ENCODE assay signal across 17 mouse cellular contexts in the genomic region with DNA sequence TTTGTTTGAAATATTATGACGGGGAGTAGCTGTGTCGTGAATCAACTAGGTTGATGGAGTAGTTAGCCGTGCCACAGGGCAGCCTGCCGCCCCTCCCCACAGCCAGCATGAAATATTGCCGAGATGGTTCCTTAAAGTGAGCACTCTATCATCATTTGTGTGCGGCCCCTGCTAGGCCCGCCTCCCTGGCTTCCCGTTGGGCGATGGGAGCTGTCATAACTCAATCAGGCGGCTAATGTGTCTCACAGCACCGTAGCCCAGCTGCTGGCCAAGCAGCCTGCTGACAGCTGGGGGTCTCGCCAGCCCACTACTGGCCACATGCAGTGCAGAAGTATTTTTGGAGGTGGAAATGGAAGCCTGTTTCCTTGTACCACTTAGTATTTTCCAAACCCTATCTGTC.
A peak's percentile ranks its signal among the peaks of the same experiment; 100 is the strongest.
DNase-seq lines count a peak whose midpoint lies in the region; ATAC-seq and TF ChIP-seq lines count a peak whose summit lies in the region.
"Had no signal": no experiment of that assay in that cellular context is flagged by ENCODE, and none has a peak within 500 bp of the region (broad histone marks: within the 10 kb centered on the region; RNA-seq: fewer than 3 reads in every experiment).

No protein-coding gene starts in this region.

- H3K27ac ChIP-seq in midbrain, postnatal 0 days (ENCODE audit: low read depth, low read length): no peak overlapping the region
- no peak overlapping the region for H3K27ac ChIP-seq in midbrain, embryonic 11.5 days (ENCODE audit: low read depth, low read length)
- no peak overlapping the region for H3K27ac ChIP-seq in kidney, embryonic 14.5 days (ENCODE audit: low read depth, low read length)
- H3K27ac ChIP-seq: forebrain, embryonic 13.5 days; gastrocnemius, adult 2 months; midbrain, embryonic 12.5 days had no signal

- no peak for ATAC-seq in midbrain, postnatal 0 days (ENCODE audit: low FRiP score)
- ATAC-seq in midbrain, embryonic 11.5 days (ENCODE audit: low FRiP score): no peak
- ATAC-seq in kidney, embryonic 14.5 days (ENCODE audit: low FRiP score, low TSS enrichment): no peak
- ATAC-seq: forebrain, embryonic 13.5 days; lung, postnatal 0 days had no signal

- WGBS in midbrain, postnatal 0 days: 72% methylated on average over 12 of the region's 12 CpGs
- WGBS in midbrain, embryonic 11.5 days: 86% methylated on average over 12 of the region's 12 CpGs
- 31% methylated on average over 12 of the region's 12 CpGs for WGBS in kidney, embryonic 14.5 days

- DNase-seq in cerebellum, postnatal 10 days: peak; percentile 51 to 61
- no peak for DNase-seq in cerebellum, adult 8-10 months
- DNase-seq in midbrain, postnatal 0 days (ENCODE audit: low spot score): peak; percentile 52
- no peak for DNase-seq in midbrain, embryonic 11.5 days (ENCODE audit: low spot score, missing footprints)
- DNase-seq in mesoderm, embryonic 11.5 days (ENCODE audit: low read depth, low spot score): peak; percentile 79
- DNase-seq in c-Kit-positive CD71-positive TER-119-positive erythroid progenitor cells, embryonic 14.5 days (ENCODE audit: low spot score): no peak
- DNase-seq in urinary bladder, postnatal 14 days (ENCODE audit: low spot score): no peak
- DNase-seq: cerebellum, adult 2 months; gastrocnemius, adult 2 months; heart, postnatal 36 days; kidney, adult 11 months; kidney, postnatal 4 days had no signal

- no peak overlapping the region for H3K4me2 ChIP-seq in midbrain, postnatal 0 days (ENCODE audit: low read depth, low read length, poor library complexity, severe bottlenecking)
- H3K4me2 ChIP-seq in midbrain, embryonic 11.5 days: no peak overlapping the region
- H3K4me2 ChIP-seq in kidney, embryonic 14.5 days (replicated peaks; ENCODE audit: low read depth, low read length): no peak overlapping the region
- H3K4me2 ChIP-seq: forebrain, embryonic 13.5 days; liver, embryonic 11.5 days; midbrain, embryonic 12.5 days had no signal

- H3K4me1 ChIP-seq in midbrain, postnatal 0 days (ENCODE audit: insufficient read depth, low read length): no peaks in the 10 kb centered on the region
- no peaks in the 10 kb centered on the region for H3K4me1 ChIP-seq in midbrain, embryonic 11.5 days (ENCODE audit: control insufficient read depth, insufficient read depth, low read length)
- no peaks in the 10 kb centered on the region; the same call in 1 of the 2 replicates for H3K4me1 ChIP-seq in kidney, embryonic 14.5 days (ENCODE audit: control insufficient read depth, insufficient read depth, low read length)
- H3K4me1 ChIP-seq: forebrain, embryonic 13.5 days had no signal

- H3K9ac ChIP-seq in midbrain, postnatal 0 days (replicated peaks; ENCODE audit: low read length, poor library complexity, severe bottlenecking): no peak overlapping the region
- no peak overlapping the region for H3K9ac ChIP-seq in midbrain, embryonic 11.5 days (ENCODE audit: low read length)
- H3K9ac ChIP-seq in kidney, embryonic 14.5 days (ENCODE audit: low read depth, low read length): no peak overlapping the region
- H3K9ac ChIP-seq: forebrain, embryonic 13.5 days; midbrain, embryonic 12.5 days had no signal

- no peak overlapping the region for H3K4me3 ChIP-seq in midbrain, postnatal 0 days (ENCODE audit: low read depth, low read length)
- H3K4me3 ChIP-seq in midbrain, embryonic 11.5 days (ENCODE audit: low read depth, low read length): no peak overlapping the region
- H3K4me3 ChIP-seq in kidney, embryonic 14.5 days (ENCODE audit: low read length): no peak overlapping the region
- H3K4me3 ChIP-seq: forebrain, embryonic 13.5 days; gastrocnemius, adult 2 months; midbrain, embryonic 12.5 days had no signal

- no peaks in the 10 kb centered on the region for H3K36me3 ChIP-seq in midbrain, postnatal 0 days (ENCODE audit: insufficient read depth, low read length)
- H3K36me3 ChIP-seq in midbrain, embryonic 11.5 days (ENCODE audit: control insufficient read depth, insufficient read depth, low read length): no peaks in the 10 kb centered on the region
- no peaks in the 10 kb centered on the region for H3K36me3 ChIP-seq in kidney, embryonic 14.5 days (ENCODE audit: control insufficient read depth, insufficient read depth, low read length)
- H3K36me3 ChIP-seq: midbrain, embryonic 12.5 days had no signal

- H3K9me3 ChIP-seq in midbrain, postnatal 0 days (ENCODE audit: low read length): no peaks in the 10 kb centered on the region
- no peaks in the 10 kb centered on the region for H3K9me3 ChIP-seq in midbrain, embryonic 11.5 days (ENCODE audit: control insufficient read depth, low read length)
- no peaks in the 10 kb centered on the region for H3K9me3 ChIP-seq in kidney, embryonic 14.5 days (ENCODE audit: control insufficient read depth, low read length)
- H3K9me3 ChIP-seq: forebrain, embryonic 13.5 days; midbrain, embryonic 12.5 days had no signal

- H3K27me3 ChIP-seq in midbrain, postnatal 0 days (ENCODE audit: insufficient read depth, low read length): no peaks in the 10 kb centered on the region
- H3K27me3 ChIP-seq in midbrain, embryonic 11.5 days (ENCODE audit: control insufficient read depth, insufficient read depth, low read length): no peaks in the 10 kb centered on the region
- H3K27me3 ChIP-seq in kidney, embryonic 14.5 days (ENCODE audit: control insufficient read depth, insufficient read depth, low read length): no peaks in the 10 kb centered on the region
- H3K27me3 ChIP-seq: forebrain, embryonic 13.5 days had no signal

- no peak for TF ChIP-seq CTCF in midbrain, postnatal 0 days (IDR thresholded peaks at IDR 0.05)

Comparison
In these comparisons a context has a peak if more than half of its experiments do, and no peak if none do; other contexts are left out.
1. DNase-seq: peak in cerebellum, postnatal 10 days (2 of 2), midbrain, postnatal 0 days (single experiment) and mesoderm, embryonic 11.5 days (single experiment); none in cerebellum, adult 8-10 months (single experiment), midbrain, embryonic 11.5 days (single experiment), c-Kit-positive CD71-positive TER-119-positive erythroid progenitor cells, embryonic 14.5 days (single experiment) and urinary bladder, postnatal 14 days (single experiment).